Mouse (Mus musculus) cerebellum, postnatal 36 days (tissue): ENCODE measurements at regions not wholly inside any gene's neighbourhood (a gene's known extent, or its start where the extent isn't known, plus 50 kb on each side); places are given as distances from the start of the nearest gene placed in this dataset.

Experiments used
- DNase-seq, 2 experiments: peaks; one replicate each; pipeline ENCODE4 v3.0.0; 2021 to 2022; ENCODE audit warnings: mixed read lengths in 2 of 2

DNA sequence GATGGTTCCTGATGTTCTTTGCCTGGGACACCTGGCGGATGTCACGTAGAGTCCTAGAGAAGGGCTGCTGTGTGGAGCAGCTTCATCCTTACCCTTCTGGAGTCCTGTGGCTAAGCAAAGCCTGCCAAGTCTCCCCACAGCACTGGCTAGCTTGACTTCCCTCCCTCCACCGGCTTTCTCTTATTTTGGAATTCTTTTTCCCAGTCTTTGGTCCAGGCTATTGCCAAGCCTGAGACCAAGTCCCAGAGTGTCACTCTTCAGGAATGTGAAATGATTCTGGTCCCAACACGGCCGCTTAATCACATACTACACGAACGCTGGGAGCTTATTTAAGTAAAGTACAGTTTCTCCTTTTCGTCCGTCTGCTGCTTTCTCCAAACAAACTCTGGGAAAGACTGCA is 146.4 kb downstream of the Fndc1 start:
- no peak for DNase-seq

DNA sequence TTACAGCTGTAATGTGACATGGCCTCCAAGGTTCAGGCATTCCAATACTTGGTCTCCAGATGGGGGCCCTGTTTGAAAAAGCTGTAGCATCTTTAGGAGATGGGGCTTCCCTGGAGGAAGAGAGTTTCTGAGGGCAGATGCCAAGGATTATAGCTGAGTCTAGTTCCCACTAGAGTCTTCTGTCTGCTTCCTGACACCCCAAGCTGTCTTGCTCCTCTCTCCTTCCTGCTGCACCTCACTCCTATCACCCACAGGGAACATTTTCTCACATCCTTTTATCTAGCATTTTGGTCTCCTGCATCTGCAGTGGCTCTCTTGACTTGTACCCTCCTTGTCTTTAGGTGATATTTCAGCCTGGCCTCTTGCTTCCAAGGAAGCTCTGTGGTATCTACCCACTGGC is 147.3 kb downstream of the Fndc1 start:
- DNase-seq = no peak

DNA sequence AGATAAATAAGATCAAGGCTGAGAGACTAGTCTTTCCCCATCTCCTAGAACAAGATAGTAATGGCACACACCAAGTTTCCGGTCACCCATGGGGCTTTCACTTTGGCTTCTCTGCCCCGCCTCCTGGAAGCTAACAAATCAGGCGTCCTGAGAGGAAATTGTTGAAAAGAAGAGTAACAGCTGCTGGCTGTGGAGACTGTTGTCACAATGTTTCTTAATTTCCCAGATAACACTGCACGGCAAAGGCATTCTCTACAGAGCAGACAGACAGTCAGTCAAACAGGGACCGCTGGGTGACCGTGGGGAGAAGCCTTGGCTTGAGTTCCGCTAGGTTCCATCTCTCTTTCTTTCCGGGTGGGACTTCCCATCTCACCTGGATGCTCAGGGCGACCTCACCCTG is 148.2 kb downstream of the Fndc1 start:
- no peak for DNase-seq

DNA sequence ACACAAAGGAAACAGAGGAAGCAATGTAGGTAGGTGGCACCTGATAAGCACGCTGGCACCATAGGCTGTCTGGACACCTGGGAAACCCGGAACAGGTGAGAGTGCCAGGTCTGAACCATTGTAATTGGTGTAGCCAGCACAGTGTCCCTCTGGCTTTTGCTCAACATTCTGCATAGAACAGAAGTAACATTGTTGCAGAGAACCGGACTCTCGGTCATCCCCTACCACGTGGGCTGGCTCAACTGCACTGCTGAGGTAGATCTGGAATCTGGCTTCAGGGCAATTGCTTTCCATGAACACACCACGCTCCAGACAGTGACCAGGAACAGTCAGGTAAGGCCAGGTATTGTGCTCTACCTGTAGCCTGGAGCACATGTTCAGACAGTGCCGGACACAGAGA is 149.3 kb downstream of the Fndc1 start:
- DNase-seq = no peak

DNA sequence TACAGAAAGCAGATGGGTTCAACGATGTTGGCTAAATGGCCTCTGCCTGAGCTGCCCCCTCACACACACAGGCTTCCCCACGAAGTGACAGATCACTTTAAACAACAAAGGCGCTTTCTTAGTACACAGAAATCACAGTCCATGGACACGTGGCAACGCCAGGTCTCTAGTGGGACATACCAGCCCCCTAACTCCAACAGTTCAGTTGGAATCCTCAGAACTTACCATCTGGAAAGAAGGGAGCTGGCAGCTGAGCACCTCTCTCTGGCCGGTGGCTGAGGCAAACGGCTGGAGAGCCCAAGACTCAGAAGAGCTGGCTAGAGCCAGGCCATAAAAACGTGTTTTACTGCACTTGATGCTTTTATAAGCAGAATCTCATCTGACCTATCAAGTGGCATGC is 149.8 kb downstream of the Fndc1 start:
- DNase-seq = no peak

DNA sequence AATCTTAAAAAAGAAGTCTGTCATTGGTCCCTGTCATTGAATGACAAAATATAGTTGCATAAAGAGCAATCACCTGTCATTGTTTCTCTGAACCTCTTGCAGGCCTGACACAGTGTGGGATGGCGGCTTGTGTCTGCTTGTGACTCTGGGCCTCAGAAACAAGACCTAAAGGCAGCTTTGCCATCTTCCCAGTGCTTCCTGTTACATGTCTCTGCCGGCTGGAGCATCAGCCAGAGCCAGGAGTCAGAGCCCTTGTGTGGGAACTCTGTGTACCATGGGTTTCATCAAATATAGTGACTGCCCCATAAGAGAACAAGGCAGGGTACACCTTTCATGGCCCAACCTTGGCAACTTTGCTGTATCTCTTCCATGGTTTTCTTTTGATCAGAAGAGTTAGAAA is 150.3 kb downstream of the Fndc1 start:
- DNase-seq = no peak

DNA sequence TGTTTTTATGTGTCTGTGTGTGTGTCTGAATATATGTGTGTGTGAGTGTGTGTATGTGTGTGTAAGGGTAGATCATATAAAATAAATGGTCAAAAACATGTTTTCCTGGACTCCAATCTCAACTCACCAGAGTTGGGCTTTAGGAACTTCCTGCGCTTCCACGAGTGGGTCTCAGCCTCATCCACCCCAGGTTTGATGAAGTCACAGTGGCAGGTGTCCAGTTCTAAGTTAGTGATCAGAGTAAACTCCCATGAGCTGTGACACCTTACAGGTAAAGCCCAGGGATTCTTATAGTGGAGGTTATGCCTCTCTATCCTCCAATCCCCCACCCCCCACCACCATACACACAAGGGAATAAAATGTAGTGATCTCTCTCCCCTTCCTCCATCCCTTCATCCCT is 152.6 kb downstream of the Fndc1 start:
- DNase-seq = no peak

DNA sequence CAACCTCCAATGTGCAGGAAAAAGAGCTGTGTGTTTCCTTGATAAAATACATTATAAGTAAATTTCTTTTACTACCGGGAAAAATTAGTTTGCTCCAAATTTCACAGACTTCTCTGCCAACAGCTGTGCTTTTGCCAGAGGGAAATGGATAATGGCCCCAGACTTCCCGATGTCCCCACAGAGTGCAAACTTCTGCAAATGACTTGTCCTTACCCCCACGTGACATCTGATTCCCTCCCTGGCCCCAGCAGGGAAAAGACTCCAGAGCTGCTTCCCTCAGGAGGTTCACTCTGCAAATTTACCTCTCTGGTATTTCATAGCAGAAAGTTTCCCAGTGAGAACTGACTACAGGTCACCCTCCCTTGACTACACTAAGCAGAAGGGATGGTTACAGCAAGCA is 159.3 kb downstream of the Fndc1 start:
- no peak for DNase-seq

DNA sequence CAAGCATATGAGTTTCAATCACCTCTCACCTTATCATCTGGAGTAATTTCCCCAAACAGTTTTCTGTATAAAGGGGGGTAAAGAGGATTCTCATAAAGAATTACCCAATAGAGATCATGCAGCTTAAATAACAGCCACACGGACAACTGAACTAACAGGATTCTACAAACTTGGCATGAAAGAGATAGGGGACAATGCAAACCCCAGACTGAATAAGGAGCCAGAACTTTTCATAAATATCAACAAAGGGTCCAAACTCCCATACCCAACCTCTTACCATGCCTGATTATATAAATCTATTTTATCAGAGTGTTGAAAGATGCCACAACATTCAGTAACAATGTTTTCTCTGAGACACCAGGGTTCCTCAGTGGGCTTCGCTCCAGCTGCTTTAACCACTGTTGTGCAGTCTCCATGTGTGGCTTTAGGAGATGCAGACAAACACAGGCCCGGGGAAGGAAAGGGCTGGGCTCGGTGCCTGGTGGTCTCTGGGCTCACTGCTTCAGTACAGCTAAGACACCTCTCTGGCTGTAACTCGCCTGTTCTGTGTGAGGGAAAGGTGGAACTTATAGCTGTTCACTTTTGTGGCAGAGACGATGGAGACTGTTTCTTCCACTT is 160.2 kb downstream of the Fndc1 start:
- DNase-seq = no peak

DNA sequence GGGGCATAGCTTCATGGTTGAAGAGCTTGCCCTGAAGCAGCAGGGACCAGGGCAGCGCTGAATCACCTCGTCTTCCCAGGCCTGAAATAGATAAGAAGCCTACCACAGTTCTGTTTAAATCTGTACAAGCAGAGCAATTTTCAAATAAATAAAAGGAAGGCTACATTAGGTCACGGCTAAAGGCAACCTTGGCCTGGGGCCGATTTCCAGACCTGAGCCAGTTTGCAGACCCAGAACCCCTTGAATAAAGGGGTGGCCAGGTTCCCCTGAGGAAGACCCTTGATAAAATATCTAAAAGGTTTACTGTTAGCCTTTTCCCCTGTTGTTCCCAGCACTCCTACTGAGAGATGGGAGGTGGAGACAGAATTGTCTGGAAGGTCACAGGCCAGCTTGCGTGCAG is 160.9 kb downstream of the Fndc1 start:
- no peak for DNase-seq

DNA sequence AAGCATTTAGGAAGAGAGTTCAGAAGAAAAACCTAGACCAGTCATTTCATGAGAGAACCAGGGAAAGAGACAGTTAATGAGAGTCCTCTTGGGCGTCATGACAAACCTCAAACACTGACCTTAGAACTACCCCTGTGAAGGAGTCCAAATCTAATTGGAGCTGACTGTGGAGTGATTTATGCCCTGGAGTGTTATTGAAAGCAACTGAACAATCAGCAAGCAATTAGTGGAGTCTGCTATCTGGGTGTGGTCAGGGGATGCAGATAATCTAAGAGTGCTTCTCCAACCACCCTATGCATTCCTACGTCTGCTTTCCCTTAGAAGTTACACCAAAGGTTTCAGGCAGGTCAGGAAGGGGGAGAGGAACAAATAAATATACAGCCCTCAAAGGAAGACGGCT is 161.4 kb downstream of the Fndc1 start:
- no peak for DNase-seq

DNA sequence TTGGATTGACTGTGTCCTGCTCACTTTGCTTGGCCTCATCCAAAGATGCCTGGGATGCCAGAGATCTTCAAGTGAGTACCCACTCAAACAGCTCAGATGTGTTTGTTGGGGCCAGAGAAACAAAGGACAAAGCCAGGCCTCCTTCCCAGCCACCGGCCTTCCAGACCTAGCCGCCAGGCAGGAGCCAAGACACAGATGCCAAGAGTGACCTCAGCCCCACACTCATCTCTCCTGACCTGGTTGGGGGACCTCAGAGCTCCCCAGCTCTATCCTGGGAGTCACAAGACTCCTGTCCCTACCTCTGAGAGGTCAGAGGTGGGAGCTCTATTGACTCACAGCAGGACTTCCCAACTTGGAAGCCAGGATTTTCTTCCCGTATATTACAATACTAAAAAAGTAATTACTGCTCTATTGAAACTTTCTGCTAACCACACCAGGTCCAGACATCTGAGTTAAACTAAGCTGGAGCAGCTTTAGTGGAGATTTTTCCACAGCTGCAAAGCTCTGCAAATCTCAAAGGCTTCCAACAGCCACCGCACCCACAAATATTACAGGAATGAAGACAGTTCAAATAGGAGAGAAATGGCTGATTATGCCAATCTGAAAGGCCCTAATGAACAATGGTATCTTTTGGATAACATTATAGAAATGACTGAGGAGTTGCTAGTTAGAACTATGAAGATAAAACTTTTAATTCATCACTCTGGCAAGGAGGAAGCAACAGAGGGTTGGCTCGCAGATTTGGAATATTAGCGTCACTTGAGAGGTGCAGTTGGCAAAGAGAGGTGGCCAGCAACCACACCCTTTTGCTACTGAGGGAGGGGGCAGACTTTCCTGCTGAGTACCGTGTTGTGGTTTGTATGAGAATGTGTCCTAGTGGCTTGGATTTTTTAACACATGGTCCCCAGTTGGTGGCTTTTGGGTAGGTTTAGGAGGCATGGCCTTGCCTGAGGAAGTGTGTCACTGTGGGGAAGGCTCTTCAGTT is 162.9 kb downstream of the Fndc1 start:
- no peak for DNase-seq

DNA sequence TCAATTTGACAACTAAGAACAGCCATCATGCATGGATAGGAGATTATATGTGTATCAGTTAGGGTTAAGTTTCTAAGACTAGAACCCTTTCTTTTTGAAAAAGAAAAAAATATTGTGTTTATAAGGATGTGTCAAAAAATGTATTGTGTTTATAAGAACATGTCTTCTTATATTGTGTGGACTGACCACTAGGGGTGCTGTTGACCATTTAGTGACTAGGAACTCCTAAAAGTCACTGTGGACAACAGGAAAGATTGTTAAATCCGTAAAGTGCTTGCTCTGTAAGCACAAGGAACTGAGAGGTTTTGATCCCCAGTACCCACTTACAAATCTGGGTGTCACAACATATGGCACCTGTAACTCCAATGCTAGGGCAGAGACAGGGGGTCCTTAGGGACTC is 170.6 kb downstream of the Fndc1 start:
- no peak for DNase-seq

DNA sequence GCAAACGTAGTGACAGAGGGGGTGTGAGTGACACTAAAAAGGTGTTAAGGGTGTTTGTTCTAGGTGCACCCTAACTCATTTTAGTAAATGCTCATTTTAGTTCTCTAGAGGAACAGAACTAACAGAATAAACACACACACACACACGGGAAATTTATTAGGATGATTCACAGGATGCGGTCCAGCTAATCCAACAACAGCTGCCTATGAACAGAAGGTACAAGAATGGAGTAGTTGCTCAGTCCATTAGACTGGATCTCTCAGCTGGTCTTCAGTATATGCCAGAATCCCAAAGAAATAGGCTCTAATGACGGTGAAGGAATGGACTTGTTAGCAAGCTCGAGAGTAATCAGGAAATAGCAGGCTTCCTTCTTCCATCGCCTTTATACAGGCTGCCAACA is 171.1 kb downstream of the Fndc1 start:
- DNase-seq = no peak

DNA sequence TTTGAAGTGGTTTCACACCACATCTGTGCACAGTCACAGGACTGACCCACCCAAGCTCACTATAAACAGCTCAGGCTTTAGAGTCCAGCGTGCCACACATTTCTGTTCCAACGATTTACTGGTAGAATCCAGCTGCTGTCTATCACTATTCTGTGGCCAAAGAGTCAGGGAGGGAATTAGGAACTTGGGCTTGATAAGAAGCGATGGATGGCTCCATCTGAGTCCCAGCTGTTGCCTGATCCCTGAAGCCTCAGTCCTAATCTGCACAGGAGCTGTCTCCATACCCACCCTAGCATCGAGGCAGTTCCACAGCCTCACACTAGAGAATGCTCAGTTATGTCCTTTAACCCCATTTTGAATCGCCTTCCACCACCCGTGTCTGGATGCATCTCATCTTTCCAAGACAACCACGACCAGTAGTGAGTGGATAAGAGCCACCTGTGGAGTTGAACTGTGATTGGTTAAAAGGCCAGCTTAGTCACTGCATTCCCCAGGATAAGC is 173.0 kb downstream of the Fndc1 start:
- DNase-seq = no peak

DNA sequence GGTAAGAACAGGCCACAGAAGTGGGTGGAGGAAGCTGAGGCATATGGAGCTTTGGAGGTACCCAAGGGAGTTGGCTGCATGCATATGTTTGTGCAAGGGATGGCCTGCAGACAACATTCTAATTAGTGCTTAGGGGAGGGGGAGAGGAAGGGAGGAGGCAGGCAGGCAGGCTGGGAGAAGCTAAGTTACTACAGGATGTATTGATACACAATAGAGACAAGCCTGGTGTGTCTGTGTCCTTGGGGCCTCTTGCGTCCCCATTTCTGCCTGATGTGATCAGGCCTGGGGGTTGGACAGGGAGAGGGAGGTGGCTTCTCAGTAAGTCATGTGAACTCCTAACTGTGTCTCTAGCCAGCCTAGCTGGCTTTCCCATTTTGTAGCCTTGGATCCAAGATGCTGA is 175.1 kb downstream of the Fndc1 start:
- no peak for DNase-seq

DNA sequence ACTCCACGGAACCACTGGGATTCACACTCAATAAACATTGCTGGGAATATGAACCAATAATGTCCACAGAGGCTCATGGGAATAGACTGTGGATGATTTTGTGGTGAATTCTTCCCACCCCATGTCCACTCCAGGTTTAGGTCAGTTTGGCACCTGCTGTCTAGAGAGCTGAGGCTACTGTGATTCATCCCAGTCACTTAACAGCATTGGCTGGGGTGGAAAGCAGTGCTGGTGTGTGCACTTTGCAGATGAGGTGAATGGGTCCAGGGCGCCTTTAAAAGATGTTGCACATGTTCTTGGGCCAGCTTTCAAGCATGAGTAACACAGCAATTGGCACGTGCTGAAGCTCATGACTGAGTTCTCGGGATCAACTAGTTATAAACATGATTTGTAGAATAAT is 176.7 kb downstream of the Fndc1 start:
- DNase-seq = no peak

DNA sequence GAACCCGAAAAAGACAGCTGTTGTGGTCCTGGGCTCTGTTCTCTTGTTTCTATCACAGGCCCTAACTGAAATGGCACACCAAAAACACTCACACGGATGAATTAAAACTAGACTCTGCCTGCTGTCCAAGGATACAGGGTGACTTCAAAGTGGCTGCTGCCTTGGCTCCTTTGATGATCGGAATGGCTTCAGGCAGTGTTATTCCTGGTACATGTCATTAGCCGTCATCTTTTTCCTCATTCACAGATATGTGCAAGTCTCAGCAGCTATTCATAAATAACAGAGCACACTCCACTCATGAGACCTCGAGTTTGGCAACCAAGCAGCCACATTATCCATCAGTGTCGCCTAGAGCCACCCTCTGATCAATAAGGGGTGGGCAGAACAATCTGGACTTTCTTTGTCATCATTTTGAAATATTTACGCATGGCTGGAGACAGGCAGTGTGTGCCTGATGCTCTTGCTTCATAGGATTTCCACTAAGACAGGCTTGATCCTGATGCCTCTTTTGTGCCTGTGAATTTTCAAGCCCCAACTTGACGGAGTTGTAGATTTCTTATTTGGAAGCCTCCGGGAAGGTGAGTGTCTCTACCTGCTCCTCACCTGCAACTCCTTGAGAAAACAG is 182.1 kb downstream of the Fndc1 start:
- DNase-seq = no peak

DNA sequence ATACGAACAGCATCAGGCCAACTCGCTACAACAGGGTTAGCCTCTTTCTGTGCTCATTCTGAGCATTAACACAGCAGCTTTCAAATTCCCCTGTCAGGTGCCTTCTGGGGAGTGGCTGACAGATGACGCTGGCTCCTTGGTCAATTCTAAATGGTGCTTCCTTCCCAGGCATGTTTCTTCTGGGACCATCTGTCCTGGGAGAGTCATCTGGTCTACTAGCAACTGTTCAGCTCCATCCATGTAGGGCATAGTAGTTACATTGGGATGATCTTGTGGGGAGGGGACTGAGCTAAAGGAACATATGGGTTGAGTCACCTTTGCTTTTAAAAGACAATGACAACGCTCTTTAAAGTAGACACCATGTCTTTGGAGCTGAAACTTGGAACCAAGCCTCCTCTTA is 183.5 kb downstream of the Fndc1 start:
- DNase-seq = no peak

DNA sequence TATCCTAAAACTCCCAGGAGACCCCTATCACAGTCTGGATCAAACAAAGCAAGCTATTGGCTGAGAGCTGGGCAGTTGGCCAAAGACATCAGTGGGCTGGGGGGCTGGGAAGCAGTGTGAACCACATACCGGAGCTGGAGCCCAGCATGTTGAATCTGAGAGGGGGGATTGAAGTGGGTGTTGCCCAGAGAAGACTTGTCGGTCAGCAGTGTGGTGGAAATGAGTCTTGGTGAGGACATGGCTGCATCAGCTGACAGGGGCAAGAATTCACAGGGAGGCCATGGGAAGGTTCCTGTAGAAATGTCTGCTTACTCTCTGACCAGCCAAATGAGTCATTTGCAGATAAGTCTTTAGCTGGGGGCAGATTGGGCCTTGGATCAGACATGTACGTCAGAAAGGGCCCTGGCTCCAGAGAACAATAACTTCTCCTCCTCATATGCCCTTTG is 184.6 kb downstream of the Fndc1 start:
- DNase-seq = no peak

DNA sequence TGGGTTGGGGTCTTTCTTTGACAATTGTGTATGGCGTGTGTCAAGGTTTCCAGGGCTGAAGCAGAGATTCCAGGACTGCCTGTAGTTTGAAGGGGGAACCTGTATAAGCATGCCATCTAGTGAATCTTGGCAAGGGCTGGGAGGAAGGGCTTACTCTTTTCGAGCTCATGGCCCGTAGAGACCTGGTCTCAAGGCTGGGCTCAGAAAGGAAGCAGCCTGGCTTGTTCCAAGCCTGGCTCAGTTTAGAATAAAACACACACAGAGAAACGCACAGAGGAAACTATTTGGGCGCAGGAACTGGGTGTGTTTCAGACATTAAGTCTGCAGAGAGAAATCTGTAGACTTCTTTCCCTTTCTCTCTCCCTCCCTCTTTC is 192.8 kb downstream of the Fndc1 start:
- no peak for DNase-seq

DNA sequence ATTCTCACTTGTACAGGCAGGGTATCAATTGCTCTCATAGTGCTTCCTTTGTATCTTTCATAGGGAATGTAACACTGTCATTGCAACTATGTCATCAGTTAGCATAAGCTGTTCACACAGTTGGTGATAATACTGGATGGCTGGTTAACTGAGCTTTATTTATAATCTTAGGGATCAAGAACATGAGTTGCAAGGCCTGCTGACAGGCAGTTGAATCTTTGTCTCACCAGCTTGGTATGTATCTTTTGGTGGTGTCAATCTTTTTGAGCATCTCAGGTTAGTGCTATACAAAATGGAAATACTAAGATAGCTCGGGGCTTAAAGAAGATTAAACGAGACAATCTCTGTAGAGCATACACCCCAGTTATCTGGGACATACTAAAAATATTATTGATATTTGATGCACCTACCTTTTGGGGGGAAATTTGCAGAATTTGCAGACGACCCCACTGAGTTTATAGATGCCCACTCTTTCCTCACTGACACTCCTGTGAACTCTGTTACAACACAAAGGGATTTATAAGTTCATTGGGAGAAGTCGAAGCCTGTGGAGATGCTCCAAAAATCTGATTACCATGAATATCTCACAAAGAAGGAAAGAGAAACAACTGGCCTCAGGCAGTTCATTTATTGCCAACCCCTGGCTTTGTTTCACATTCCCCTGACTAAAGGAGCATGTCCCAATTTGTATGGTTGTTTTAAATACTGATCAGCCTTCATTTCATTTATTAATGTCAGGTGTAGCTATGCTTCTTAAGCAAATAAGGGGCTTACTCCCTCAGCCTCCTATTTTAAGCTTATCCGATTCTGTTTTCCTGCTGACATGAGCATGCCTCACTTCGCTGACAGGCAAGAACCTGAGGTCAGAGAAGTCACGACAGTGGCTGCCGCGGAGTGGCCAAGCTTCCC is 193.5 kb downstream of the Fndc1 start:
- no peak for DNase-seq

DNA sequence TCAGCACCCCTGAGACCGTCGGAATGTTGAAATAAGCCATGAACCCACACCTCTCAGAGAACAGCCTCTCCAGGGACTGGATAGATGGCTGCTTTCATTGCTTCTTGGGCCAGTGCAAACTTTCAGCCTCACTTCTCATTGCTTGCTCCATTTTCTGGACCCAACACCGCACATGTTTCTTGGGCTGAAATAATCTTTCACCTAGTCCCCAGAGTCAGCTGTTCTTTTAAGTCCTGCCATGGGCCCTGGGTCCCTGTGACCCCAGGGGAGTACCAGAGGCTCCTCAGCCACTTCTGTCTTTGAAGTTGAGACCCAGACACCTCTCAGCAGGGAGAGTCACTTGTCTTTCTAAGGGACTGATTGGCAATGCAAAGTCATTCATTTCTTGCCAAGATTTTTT is 201.4 kb downstream of the Fndc1 start:
- DNase-seq = no peak
